Mouse (Mus musculus): ENCODE data around the gene Lypd3. TPM values are rescaled to one million over a fixed set of nuclear protein-coding genes. Genes with fewer than 3 reads are reported as not detected.
"Not testable (repeated sequence)": the region's sequence is repeated elsewhere in the genome, so short reads cannot be mapped to it uniquely, and the experiment has no call there.

Lypd3 gene
- total RNA-seq, 2 experiments from 2014 or later, result 1.4 to 1.6 TPM

DNA sequence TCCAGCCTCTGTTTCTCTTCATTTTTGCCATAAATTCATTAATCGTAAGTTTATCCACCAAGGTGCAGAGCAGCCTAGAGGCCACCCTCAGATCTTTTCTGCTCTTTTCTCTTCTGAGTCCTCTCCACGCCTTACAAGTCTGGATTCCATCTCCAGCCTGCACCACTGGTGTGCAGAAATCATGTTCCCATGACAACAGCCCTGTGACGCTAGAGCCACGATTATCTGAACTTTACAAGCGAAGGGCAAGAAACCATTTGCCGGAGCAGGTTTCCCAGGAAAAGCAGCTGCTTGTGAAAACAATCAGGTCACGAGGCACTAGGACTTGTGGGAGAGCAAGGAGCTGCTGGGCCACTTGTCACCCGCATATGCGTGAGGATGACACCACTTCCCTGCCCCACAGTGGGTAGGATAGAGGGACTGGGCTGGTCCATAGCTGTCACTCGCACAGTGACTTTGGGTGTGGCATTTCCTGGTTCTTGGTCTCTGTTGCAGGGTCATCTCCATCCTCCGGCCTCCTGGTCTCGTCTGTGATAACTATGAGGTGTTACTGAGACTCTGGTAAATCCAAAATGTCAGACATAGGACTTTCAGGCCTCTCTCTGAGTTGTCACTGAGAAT is 23.5 kb downstream of the Lypd3 start:
- no peak for DNase-seq (ENCODE audit: extremely low spot score in 1 of 2, low spot score in 1 of 2)

DNA sequence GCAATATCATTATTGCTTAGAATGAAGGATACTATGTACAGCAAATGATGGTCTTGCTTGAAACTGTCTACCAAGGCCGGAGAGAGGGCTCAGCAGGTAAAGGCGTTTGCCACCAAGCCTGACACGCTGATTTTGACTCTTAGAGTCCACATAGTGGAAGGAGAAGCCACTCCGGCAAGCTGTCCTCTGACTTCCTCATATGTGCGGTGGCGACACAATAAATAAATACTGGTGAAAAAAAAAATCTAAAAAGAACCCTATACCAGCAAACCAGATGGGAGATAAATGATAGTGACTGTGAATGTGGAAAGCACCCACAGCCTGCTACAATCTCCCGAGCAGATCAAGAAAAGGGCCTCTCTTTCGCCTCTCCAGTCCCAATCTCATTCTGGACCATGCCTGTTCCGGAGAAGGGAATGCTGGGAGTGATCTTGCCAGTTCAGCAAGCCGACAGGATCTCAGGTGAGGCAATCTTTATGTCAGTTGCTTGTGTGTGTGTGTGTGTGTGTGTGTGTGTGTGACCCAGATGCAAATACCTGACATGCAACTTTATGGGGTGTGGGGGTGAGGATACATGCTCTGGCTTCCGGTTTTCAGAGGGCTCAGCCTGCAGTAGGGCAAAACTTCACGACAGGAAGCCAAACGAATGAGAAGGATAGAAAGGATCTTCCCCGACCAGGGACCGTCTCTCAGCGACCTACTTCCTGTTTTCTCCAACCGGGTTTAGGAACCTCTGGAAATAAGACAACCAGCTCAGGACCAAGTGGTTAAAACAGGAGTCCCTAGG is 25.0 kb downstream of the Lypd3 start:
- no peak for DNase-seq (ENCODE audit: extremely low spot score in 1 of 2, low spot score in 1 of 2)

DNA sequence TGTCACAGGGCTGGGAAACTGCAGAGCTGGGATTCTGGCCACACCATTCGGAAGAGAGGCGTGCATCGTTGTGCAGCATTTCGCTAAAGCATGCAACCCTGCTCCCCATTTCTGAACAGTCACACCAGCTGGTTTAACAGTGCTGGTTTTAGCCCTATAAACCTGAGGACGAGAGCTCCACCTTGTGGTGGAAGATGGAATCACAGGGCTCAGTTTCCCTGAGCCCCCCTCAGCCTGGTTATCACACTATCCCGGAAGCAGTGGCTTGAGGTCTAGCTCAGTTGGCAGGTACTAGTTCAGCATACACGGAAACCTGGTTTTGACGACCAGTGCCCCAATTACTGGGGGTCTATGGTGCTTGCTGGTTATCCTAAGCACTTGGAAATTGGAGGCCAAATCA is 26.2 kb downstream of the Lypd3 start:
- peak; percentile 36 to 84 for DNase-seq (ENCODE audit: extremely low spot score in 1 of 2, low spot score in 1 of 2)

DNA sequence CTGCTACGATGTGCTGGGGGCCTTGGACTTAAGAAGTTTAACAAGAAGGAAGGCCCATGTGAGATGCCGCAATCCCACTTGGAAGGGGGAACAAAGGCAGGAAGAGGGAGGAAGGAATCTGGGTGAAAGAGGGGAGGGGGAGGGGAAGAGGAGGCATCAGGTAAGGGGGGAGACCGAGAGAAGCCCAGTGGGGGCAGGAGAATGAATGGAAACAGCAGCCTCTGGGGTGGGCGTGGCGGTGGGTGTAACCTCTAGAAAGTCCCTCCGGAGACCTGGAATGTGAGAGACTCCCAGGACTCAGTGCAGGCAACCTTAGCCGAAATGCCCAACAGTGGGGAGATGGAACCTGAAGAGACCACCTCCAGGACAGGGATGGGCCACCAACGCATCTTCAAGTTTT is 28.0 kb downstream of the Lypd3 start:
- no peak for DNase-seq (ENCODE audit: extremely low spot score in 1 of 2, low spot score in 1 of 2)

DNA sequence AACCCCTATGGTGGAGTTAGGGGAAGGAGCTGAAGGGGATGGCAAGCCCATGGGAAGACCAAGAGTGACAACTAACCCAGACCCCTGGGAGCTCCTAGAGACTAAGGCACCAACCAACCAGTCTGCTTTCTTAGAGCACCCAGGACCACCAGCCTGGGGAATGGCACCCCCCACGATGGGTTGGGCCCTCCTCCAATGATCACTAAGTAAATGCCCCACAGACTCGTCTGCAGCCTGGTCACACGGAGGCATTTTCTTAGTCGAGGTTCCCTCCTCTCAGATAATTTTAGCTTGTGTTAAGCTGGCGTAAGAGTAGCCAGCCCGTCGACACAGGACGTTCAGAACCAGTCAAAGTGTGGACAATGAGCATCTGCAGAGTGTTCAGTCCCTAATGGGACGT is 28.6 kb downstream of the Lypd3 start:
- DNase-seq (ENCODE audit: extremely low spot score in 1 of 2, low spot score in 1 of 2), result no peak

DNA sequence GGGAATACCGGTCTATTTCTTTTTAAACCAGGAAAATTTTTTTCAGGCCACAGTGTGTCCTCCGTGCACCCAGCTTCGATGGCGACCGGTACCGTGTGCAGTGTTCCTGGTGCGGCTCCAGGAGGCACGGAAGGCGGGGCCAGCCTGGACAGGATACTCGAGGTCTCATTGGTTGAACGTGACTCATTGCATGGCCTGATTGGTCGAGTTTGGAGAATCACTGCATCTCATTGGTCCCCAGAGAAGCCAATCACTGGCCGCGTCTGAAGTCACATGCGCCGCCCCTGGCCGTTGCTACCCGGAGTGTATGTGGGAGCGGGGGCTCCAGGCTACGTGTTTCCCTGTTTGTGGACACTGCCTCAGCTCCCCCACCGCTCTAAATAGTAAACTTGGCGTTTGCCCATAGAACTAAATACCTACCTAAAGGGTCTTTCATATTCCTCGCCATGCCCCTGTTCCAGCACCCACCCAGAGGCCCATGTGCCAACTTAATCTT is 35.6 kb downstream of the Lypd3 start:
- no peak for DNase-seq (ENCODE audit: extremely low spot score in 1 of 2, low spot score in 1 of 2)

DNA sequence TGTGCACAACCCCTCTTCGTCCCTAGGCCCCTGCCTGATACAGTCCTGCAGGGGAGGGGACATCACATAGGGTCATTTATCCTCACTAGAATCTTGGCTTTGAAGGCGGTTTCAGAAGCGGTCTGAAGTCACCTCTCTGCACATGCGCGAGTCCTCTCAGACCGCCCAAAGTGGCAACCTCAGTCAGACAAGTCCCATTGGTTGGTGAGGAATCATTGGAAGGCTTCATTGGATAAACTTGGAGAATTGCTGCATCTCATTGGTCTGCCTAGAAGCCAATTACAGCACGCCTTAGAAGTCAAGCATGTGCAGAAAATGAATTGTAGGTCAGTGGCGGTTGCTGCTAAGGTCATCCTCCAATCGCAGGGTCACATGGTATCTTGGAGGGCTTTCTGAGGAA is 40.2 kb downstream of the Lypd3 start, which contains the start of gene Tex101:
Gene Tex101 (minus strand): TSS at position 101 of the 400 bp plus-strand sequence.
- DNase-seq (ENCODE audit: extremely low spot score in 1 of 2, low spot score in 1 of 2), result no peak

DNA sequence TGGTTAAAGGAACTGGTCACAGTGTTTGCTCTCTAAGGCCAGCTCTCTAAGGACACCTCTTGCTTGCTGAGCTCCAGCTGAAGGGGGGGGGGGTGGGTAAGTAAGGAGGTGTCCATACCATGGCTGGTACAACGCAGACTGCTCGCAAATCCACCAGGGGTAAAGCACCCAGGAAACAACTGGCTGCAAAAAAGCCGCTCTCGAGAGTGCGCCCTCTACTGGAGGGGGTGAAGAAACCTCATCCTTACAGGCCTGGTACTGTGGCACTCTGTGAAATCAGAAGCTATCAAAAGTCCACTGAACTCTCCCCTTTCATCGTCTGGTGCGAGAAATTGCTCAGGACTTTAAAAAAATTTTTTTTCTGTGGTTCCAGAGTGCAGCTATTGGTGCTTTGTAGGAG is 47.8 kb downstream of the Lypd3 start:
- DNase-seq (ENCODE audit: extremely low spot score in 1 of 2, low spot score in 1 of 2), result not testable (repeated sequence)

DNA sequence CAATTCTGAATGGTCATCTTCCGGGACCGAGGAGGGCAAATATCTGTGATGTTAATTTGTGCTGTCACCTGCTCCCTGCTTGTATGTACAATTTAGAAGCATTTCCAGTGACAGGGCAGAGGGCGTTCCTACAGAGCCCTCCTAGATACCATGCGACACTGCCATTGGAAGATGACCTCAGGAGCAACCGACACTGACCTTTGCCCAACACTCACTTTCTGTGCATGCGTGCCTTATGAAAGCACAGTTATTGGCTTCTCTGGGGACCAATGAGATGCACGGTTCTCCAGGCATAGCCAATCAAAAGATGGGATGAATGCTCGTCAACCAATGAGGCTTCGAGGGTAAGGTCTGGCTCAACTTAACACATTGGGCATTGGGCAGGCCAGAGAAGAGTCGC is 51.2 kb downstream of the Lypd3 start:
- DNase-seq (ENCODE audit: extremely low spot score in 1 of 2, low spot score in 1 of 2), result not testable (repeated sequence)

Other genes with a start within 250 kb of the Lypd3 start
- 10 to 100 TPM; 32.9 to 37.9 TPM for gene Smg9, start 236.9 kb upstream of the Lypd3 start, total RNA-seq (2021)
- gene Irgc1, start 184.3 kb upstream of the Lypd3 start, total RNA-seq (2021), result not detected
- gene Plaur, start 174.1 kb upstream of the Lypd3 start, total RNA-seq (2021), result 1 to 10 TPM in 1 of 2 experiments, under 1 TPM in 1; 0.40 to 1.0 TPM
- gene Cadm4, start 154.5 kb upstream of the Lypd3 start, total RNA-seq (2021), result 100 to 1,000 TPM; 156 to 179 TPM
- 10 to 100 TPM; 39.8 to 45.0 TPM for gene Zfp428, start 129.5 kb upstream of the Lypd3 start, total RNA-seq (2021)
- gene AC161166.1, start 124.1 kb upstream of the Lypd3 start, total RNA-seq (2021), result not detected
- gene Irgq, start 105.9 kb upstream of the Lypd3 start, total RNA-seq (2021), result 10 to 100 TPM; 69.0 to 71.9 TPM
- gene Pinlyp, start 90.4 kb upstream of the Lypd3 start, total RNA-seq (2021), result not detected
- 10 to 100 TPM; 34.8 to 43.0 TPM for gene Xrcc1, start 90.3 kb upstream of the Lypd3 start, total RNA-seq (2021)
- 10 to 100 TPM in 1 of 2 experiments, 1 to 10 TPM in 1; 9.0 to 11.5 TPM for gene Ethe1, start 49.0 kb upstream of the Lypd3 start, total RNA-seq (2021)
- gene Zfp575, start 48.9 kb upstream of the Lypd3 start, total RNA-seq (2021), result 1 to 10 TPM; 5.6 to 6.2 TPM
- gene Phldb3, start 25.8 kb upstream of the Lypd3 start, total RNA-seq (2021), result under 1 TPM; 0.19 to 0.20 TPM
- not detected for gene Tex101, start 40.1 kb downstream of the Lypd3 start, total RNA-seq (2021)
- not detected for gene BC049730, start 72.7 kb downstream of the Lypd3 start, total RNA-seq (2021)
- gene Gm4763, start 90.4 kb downstream of the Lypd3 start, total RNA-seq (2021), result not detected
- gene Cd177, start 123.8 kb downstream of the Lypd3 start, total RNA-seq (2021), result not detected
- gene Ceacam10, start 140.7 kb downstream of the Lypd3 start, total RNA-seq (2021), result not detected
- under 1 TPM in 1 of 2 experiments, not detected in 1; 0.81 TPM for gene Gm9844, start 225.7 kb downstream of the Lypd3 start, total RNA-seq (2021)
- gene Lypd4, start 233.4 kb downstream of the Lypd3 start, total RNA-seq (2021), result not detected
- not detected for gene Dmrtc2, start 233.5 kb downstream of the Lypd3 start, total RNA-seq (2021)
- gene Rps19, start 247.8 kb downstream of the Lypd3 start, total RNA-seq (2021), result 100 to 1,000 TPM; 446 to 548 TPM

Measured in layer of hippocampus, postnatal 25 days (tissue).